Mouse (Mus musculus) limb, embryonic 14.5 days (tissue): ENCODE measurements at regions not wholly inside any gene's neighbourhood (a gene's known extent, or its start where the extent isn't known, plus 50 kb on each side); places are given as distances from the start of the nearest gene placed in this dataset.

Experiments used
- ATAC-seq: fragments of 200-750 bp; cut with Nextera tagmentation; 2 replicates; pipeline ENCODE4 v1.8.0; 2017; ENCODE audit warnings: low read depth, moderate number of reproducible peaks, moderate TSS enrichment; ENCODE audit not compliant: low FRiP score
- DNase-seq: peaks from one replicate; pipeline ENCODE4 v3.0.0-alpha.2; 2015; ENCODE audit warnings: low spot score
- H3K27ac ChIP-seq: fragments of 300-500 bp; sonication (generic); replicated peaks from 2 replicates; pipeline ENCODE4 v1.5.1; 2014; ENCODE audit warnings: low read depth, mild to moderate bottlenecking, low read length, moderate library complexity, mixed read lengths
- H3K27me3 ChIP-seq: fragments of 300-500 bp; sonication (generic); 2 replicates; pipeline ENCODE4 v1.6.1; 2014; ENCODE audit warnings: low read length, mixed read lengths; ENCODE audit not compliant: control insufficient read depth, insufficient read depth
- H3K36me3 ChIP-seq: fragments of 300-500 bp; sonication (generic); 2 replicates; pipeline ENCODE4 v1.6.1; 2014; ENCODE audit warnings: mild to moderate bottlenecking, low read length, moderate library complexity, mixed read lengths; ENCODE audit not compliant: control insufficient read depth, insufficient read depth
- H3K4me1 ChIP-seq: fragments of 300-500 bp; sonication (generic); 2 replicates; pipeline ENCODE4 v1.6.1; 2014; ENCODE audit warnings: antibody characterized with exemption, low read length, mixed read lengths; ENCODE audit not compliant: control insufficient read depth, insufficient read depth
- H3K4me2 ChIP-seq: fragments of 300-500 bp; sonication (generic); replicated peaks from 2 replicates; pipeline ENCODE4 v1.6.1; 2014; ENCODE audit warnings: low read depth, mild to moderate bottlenecking, low read length, moderate library complexity; ENCODE audit not compliant: severe bottlenecking
- H3K4me3 ChIP-seq: fragments of 300-500 bp; sonication (generic); replicated peaks from 2 replicates; pipeline ENCODE4 v1.5.1; 2014; ENCODE audit warnings: low read length
- H3K9ac ChIP-seq: fragments of 300-500 bp; sonication (generic); 2 replicates; pipeline ENCODE4 v1.6.1; 2014; ENCODE audit warnings: mild to moderate bottlenecking, low read depth, low read length, moderate library complexity; ENCODE audit not compliant: severe bottlenecking
- H3K9me3 ChIP-seq: fragments of 300-500 bp; sonication (generic); 2 replicates; pipeline ENCODE4 v1.6.1; 2016; ENCODE audit warnings: low read length; ENCODE audit not compliant: control insufficient read depth
- POLR2A ChIP-seq: fragments of 200-500 bp; IDR thresholded peaks from 2 replicates; pipeline ENCODE4 v1.8.0; 2012; ENCODE audit warnings: inconsistent platforms, mild to moderate bottlenecking, moderate library complexity, borderline replicate concordance; ENCODE audit not compliant: insufficient read depth, insufficient read length; ENCODE audit errors: extremely low read depth
- WGBS: fragments of 180-500 bp; shearing (Covaris S2); extraction: QIAGEN DNeasy Blood & Tissue Kit; methylation state at CpG from one replicate; pipeline ENCODE4 v1.1.7; 2014; 5-methylcytosine and 5-hydroxymethylcytosine counted together

GRCm38 (mm10) chr15:7025194-7025593, 65.2 kb upstream of the Lifr start:
- ATAC-seq (no peak), DNase-seq (no peak)
- H3K9me3 ChIP-seq = 0 out of 2 replicates have a peak, but pooled peaks cover 3% of the 10 kb centered on the region
- H3K4me3 ChIP-seq = no peak overlapping the region
- TF ChIP-seq POLR2A = no peak
- no peaks in the 10 kb centered on the region for H3K27me3 ChIP-seq
- no peaks in the 10 kb centered on the region for H3K36me3 ChIP-seq
- H3K27ac ChIP-seq = no peak overlapping the region
- H3K4me1 ChIP-seq = peaks cover 7% of the 10 kb centered on the region
- H3K9ac ChIP-seq = no peak overlapping the region
- 82% methylated on average over 4 of the region's 4 CpGs for WGBS
- no peak overlapping the region for H3K4me2 ChIP-seq

- Histone ChIP-seq H3K36me3 (no peaks in the 10 kb centered on the region), H3K9ac (no peak overlapping the region), H3K9me3 (no peaks in the 10 kb centered on the region), H3K4me1 (peaks cover 8% of the 10 kb centered on the region), H3K27ac (no peak overlapping the region), H3K4me2 (no peak overlapping the region), H3K27me3 (no peaks in the 10 kb centered on the region), H3K4me3 (no peak overlapping the region)
- TF ChIP-seq POLR2A = no peak
- DNase-seq (peak; percentile 15), ATAC-seq (no peak)
- WGBS = 36% methylated on average over 6 of the region's 6 CpGs
These were observed 58.9 kb upstream of the Lifr start for GRCm38 (mm10) chr15:7031297-7032043.

GRCm38 (mm10) chr15:7037475-7037874, 52.9 kb upstream of the Lifr start:
- 84% methylated on average over 8 of the region's 8 CpGs for WGBS
- ATAC-seq (no peak), DNase-seq (no peak)
- H3K4me1 ChIP-seq = no peaks in the 10 kb centered on the region
- no peaks in the 10 kb centered on the region for H3K36me3 ChIP-seq
- no peak for TF ChIP-seq POLR2A
- H3K27me3 ChIP-seq = no peaks in the 10 kb centered on the region
- H3K9ac ChIP-seq = no peak overlapping the region
- no peak overlapping the region for H3K4me3 ChIP-seq
- H3K9me3 ChIP-seq = no peaks in the 10 kb centered on the region
- H3K27ac ChIP-seq = no peak overlapping the region
- H3K4me2 ChIP-seq = no peak overlapping the region

GRCm38 (mm10) chr15:7039119-7039518, 51.3 kb upstream of the Lifr start:
- 88% methylated on average over 5 of the region's 5 CpGs for WGBS
- no peak for TF ChIP-seq POLR2A
- ATAC-seq = no peak
- H3K9ac ChIP-seq = no peak overlapping the region
- no peak for DNase-seq
- H3K4me3 ChIP-seq = no peak overlapping the region
- no peak overlapping the region for H3K27ac ChIP-seq
- H3K4me2 ChIP-seq = no peak overlapping the region
- no peaks in the 10 kb centered on the region for H3K36me3 ChIP-seq
- no peaks in the 10 kb centered on the region for H3K9me3 ChIP-seq
- H3K27me3 ChIP-seq = no peaks in the 10 kb centered on the region
- H3K4me1 ChIP-seq = no peaks in the 10 kb centered on the region

- Histone ChIP-seq H3K27me3 (no peaks in the 10 kb centered on the region), H3K27ac (no peak overlapping the region), H3K4me2 (no peak overlapping the region), H3K4me1 (no peaks in the 10 kb centered on the region), H3K9me3 (no peaks in the 10 kb centered on the region), H3K4me3 (no peak overlapping the region), H3K36me3 (no peaks in the 10 kb centered on the region), H3K9ac (no peak overlapping the region)
- ATAC-seq (no peak), DNase-seq (no peak)
- TF ChIP-seq POLR2A = no peak
- 85% methylated on average over 4 of the region's 4 CpGs for WGBS
These were observed 50.6 kb upstream of the Lifr start for GRCm38 (mm10) chr15:7039825-7040224.
